Mouse (Mus musculus) gastrocnemius, postnatal 36 days (tissue): ENCODE measurements around the gene Col18a1. TPM values are rescaled to one million over a fixed set of nuclear protein-coding genes. Genes with fewer than 3 reads are reported as not detected.

Source experiments
- DNase-seq, 2 experiments: peaks; one replicate each; pipeline ENCODE4 v3.0.0; 2022
- intact Hi-C: fragments of 180-260 bp; cut with DNase I; formaldehyde crosslinking; loops from one replicate; pipeline ENCODE4 v1.15.1; 2025
- total RNA-seq, 2 experiments: library from RNA; stranded (reverse); gene quantifications; 2 replicates each; pipeline ENCODE4 v1.2.3; 2021

The Col18a1 gene
- total RNA-seq, 2 experiments from 2014 or later: 6.4 to 10.3 TPM

GRCm38 (mm10) chr10:77119437-77119836, 46.9 kb downstream of the Col18a1 start:
- intact Hi-C loops: no loop called here

GRCm38 (mm10) chr10:77118361-77118760, 48.0 kb downstream of the Col18a1 start:
- DNase-seq: no peak
- intact Hi-C loops: no loop called here

More at GRCm38 (mm10) chr10:77119437-77119836, 46.9 kb downstream of the Col18a1 start:
- DNase-seq: no peak

- no peak for DNase-seq
- intact Hi-C loops: no loop called here
Measured at GRCm38 (mm10) chr10:77116537-77117455, 49.6 kb downstream of the Col18a1 start.

- peak; percentile 61 to 77 for DNase-seq
- intact Hi-C loops: no loop called here
Measured at GRCm38 (mm10) chr10:77113489-77114240, 52.7 kb downstream of the Col18a1 start.

- no peak for DNase-seq
- intact Hi-C loops: no loop called here
Measured at GRCm38 (mm10) chr10:77111550-77112249, 54.6 kb downstream of the Col18a1 start.

- intact Hi-C loops: no loop called here
- no peak for DNase-seq
Measured at GRCm38 (mm10) chr10:77110843-77111242, 55.5 kb downstream of the Col18a1 start.

GRCm38 (mm10) chr10:77110010-77110409, 56.3 kb downstream of the Col18a1 start:
- intact Hi-C loops: no loop called here
- no peak for DNase-seq

- intact Hi-C loops: no loop called here
- DNase-seq: no peak
Measured at GRCm38 (mm10) chr10:77108106-77108505, 58.2 kb downstream of the Col18a1 start.

GRCm38 (mm10) chr10:77104327-77104726, 62.0 kb downstream of the Col18a1 start:
- DNase-seq: no peak
- intact Hi-C loops: no loop called here

- intact Hi-C loops: no loop called here
- no peak for DNase-seq
Measured at GRCm38 (mm10) chr10:77103689-77104088, 62.7 kb downstream of the Col18a1 start.

- intact Hi-C loops: no loop called here
- no peak for DNase-seq
Measured at GRCm38 (mm10) chr10:77099777-77100176, 66.6 kb downstream of the Col18a1 start.

GRCm38 (mm10) chr10:77098619-77099018, 67.7 kb downstream of the Col18a1 start:
- DNase-seq: no peak
- intact Hi-C loops: no loop called here

- no peak for DNase-seq
- intact Hi-C loops: no loop called here
Measured at GRCm38 (mm10) chr10:77097890-77098200, 68.5 kb downstream of the Col18a1 start.

- intact Hi-C loops: no loop called here
- no peak for DNase-seq
Measured at GRCm38 (mm10) chr10:77097006-77097889, 69.1 kb downstream of the Col18a1 start.

GRCm38 (mm10) chr10:77095666-77096065, 70.7 kb downstream of the Col18a1 start:
- intact Hi-C loops: no loop called here
- DNase-seq: no peak

GRCm38 (mm10) chr10:77093817-77094216, 72.5 kb downstream of the Col18a1 start:
- DNase-seq: no peak
- intact Hi-C loops: no loop called here

- intact Hi-C loops: no loop called here
- DNase-seq: no peak
Measured at GRCm38 (mm10) chr10:77091538-77092097, 74.7 kb downstream of the Col18a1 start.

- no peak for DNase-seq
- intact Hi-C loops: no loop called here
Measured at GRCm38 (mm10) chr10:77090063-77090462, 76.3 kb downstream of the Col18a1 start.

GRCm38 (mm10) chr10:77089336-77089735, 77.0 kb downstream of the Col18a1 start:
- DNase-seq: peak in 1 of 2 experiments; percentile 38
- intact Hi-C loops: no loop called here

- no peak for DNase-seq
- intact Hi-C loops: no loop called here
Measured at GRCm38 (mm10) chr10:77084568-77084967, 81.8 kb downstream of the Col18a1 start.
